Mouse (Mus musculus): Measurements from ENCODE around the gene Fam229b.

Gene Fam229b

GRCm38 (mm10) chr10:39133462-39134310 lies at the start of gene Fam229b, which contains the start of gene Tube1:
Gene Fam229b, minus strand, starts transcription at chr10:39133914.
Gene Tube1, plus strand, starts transcription at chr10:39133976.
- peak; percentile 92 for DNase-seq (ENCODE audit: low spot score)

- DNase-seq (ENCODE audit: low spot score), result no peak
These were observed 43.3 kb upstream of the Fam229b start for GRCm38 (mm10) chr10:39176981-39177380.

- DNase-seq (ENCODE audit: low spot score), result no peak
These were observed 39.4 kb upstream of the Fam229b start for GRCm38 (mm10) chr10:39173077-39173476.

- DNase-seq (ENCODE audit: low spot score), result no peak
These were observed 38.8 kb upstream of the Fam229b start for GRCm38 (mm10) chr10:39172540-39172931.

- peak; percentile 86 for DNase-seq (ENCODE audit: low spot score)
These were observed 38.2 kb upstream of the Fam229b start for GRCm38 (mm10) chr10:39171603-39172539.

GRCm38 (mm10) chr10:39171134-39171533 lies 37.4 kb upstream of the Fam229b start:
- DNase-seq (ENCODE audit: low spot score), result peak; percentile 94

- DNase-seq (ENCODE audit: low spot score), result no peak
These were observed 37.0 kb upstream of the Fam229b start for GRCm38 (mm10) chr10:39170706-39171105.

- DNase-seq (ENCODE audit: low spot score), result peak; percentile 89
These were observed 36.5 kb upstream of the Fam229b start for GRCm38 (mm10) chr10:39170181-39170580.

GRCm38 (mm10) chr10:39169642-39170041 lies 35.9 kb upstream of the Fam229b start:
- no peak for DNase-seq (ENCODE audit: low spot score)

GRCm38 (mm10) chr10:39167611-39168010 lies 33.9 kb upstream of the Fam229b start:
- DNase-seq (ENCODE audit: low spot score), result no peak

- no peak for DNase-seq (ENCODE audit: low spot score)
These were observed 32.0 kb upstream of the Fam229b start for GRCm38 (mm10) chr10:39165632-39166115.

- DNase-seq (ENCODE audit: low spot score), result no peak
These were observed 30.0 kb upstream of the Fam229b start, which contains the start of gene Ccn6 for GRCm38 (mm10) chr10:39163694-39164093. Gene Ccn6, minus strand, starts transcription at chr10:39163794.

- DNase-seq (ENCODE audit: low spot score), result peak; percentile 58
These were observed 29.2 kb upstream of the Fam229b start for GRCm38 (mm10) chr10:39162666-39163484.

- no peak for DNase-seq (ENCODE audit: low spot score)
These were observed 27.7 kb upstream of the Fam229b start for GRCm38 (mm10) chr10:39161406-39161805.

GRCm38 (mm10) chr10:39158306-39158705 lies 24.6 kb upstream of the Fam229b start:
- DNase-seq (ENCODE audit: low spot score), result no peak

GRCm38 (mm10) chr10:39157321-39157720 lies 23.6 kb upstream of the Fam229b start:
- DNase-seq (ENCODE audit: low spot score), result no peak

GRCm38 (mm10) chr10:39156719-39157118 lies 23.0 kb upstream of the Fam229b start:
- DNase-seq (ENCODE audit: low spot score), result no peak

- DNase-seq (ENCODE audit: low spot score), result no peak
These were observed 8.5 kb upstream of the Fam229b start for GRCm38 (mm10) chr10:39142216-39142615.

- no peak for DNase-seq (ENCODE audit: low spot score)
These were observed 7.7 kb upstream of the Fam229b start for GRCm38 (mm10) chr10:39141401-39141800.

GRCm38 (mm10) chr10:39140843-39141242 lies 7.1 kb upstream of the Fam229b start:
- no peak for DNase-seq (ENCODE audit: low spot score)

- DNase-seq (ENCODE audit: low spot score), result no peak
These were observed 5.0 kb upstream of the Fam229b start for GRCm38 (mm10) chr10:39138761-39139160.
